21 mouse cellular contexts compared by ENCODE assay signal in the genomic region with DNA sequence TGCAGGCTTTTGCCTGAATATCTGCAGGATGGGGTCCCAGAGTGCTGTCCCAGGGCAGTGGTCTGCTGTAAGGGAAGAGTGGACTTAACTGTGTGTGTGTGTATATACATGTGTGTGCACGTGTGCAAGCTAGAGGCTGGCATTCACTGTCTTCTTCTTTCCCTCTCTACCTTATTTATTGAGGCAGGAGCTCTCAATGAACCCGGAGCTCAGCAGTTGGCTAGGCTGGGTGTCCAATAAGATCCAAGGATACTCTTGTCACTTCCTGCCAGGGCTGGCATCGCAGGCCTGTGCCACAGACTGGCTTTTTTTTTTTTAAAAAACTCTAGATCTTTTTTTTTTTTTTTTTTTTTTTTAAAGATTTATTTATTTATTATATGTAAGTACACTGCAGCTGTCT.
DNase-seq lines count a peak whose midpoint lies in the region; TF ChIP-seq lines count a peak whose summit lies in the region.
"Had no signal": no experiment of that assay in that cellular context is flagged by ENCODE, and none has a peak within 500 bp of the region (broad histone marks: within the 10 kb centered on the region; RNA-seq: fewer than 3 reads in every experiment).

No protein-coding gene starts in this region.

- peak; percentile 44 for DNase-seq in thymus, postnatal 0 days (ENCODE audit: low spot score)
- DNase-seq in thymus, postnatal 10 days (ENCODE audit: low spot score in 2 of 2) = no peak
- peak; percentile 41 for DNase-seq in CD4-positive, CD25-positive, alpha-beta regulatory T cell, adult 2 months (ENCODE audit: low read depth, low spot score)
- DNase-seq in T-cell, adult 2 months (ENCODE audit: low spot score) = no peak
- no peak for DNase-seq in cerebellum, adult 8-10 months
- DNase-seq: adrenal gland, postnatal 10 days; adrenal gland, postnatal 36 days; cerebellum, adult 18-20 months; cerebellum, adult 9-11 months; cerebellum, postnatal 36 days; embryo, embryonic 11 days; gastrocnemius, postnatal 14 days had no signal

- peak overlapping the region; percentile 40 for H3K4me2 ChIP-seq in myocyte (ENCODE audit: low read depth)
- H3K4me2 ChIP-seq: embryonic facial prominence, embryonic 13.5 days; forebrain, embryonic 12.5 days; forebrain, embryonic 15.5 days; heart, embryonic 11.5 days; hindbrain, embryonic 13.5 days had no signal

- no peak overlapping the region for H3K4me3 ChIP-seq in myocyte
- H3K4me3 ChIP-seq: embryonic facial prominence, embryonic 10.5 days; embryonic facial prominence, embryonic 13.5 days; erythroblast, embryonic 14.5 days; forebrain, embryonic 12.5 days; forebrain, embryonic 15.5 days; hindbrain, embryonic 10.5 days; hindbrain, embryonic 13.5 days had no signal

- H3K27me3 ChIP-seq in myocyte (ENCODE audit: control insufficient read depth, insufficient read depth, insufficient read length) = no peaks in the 10 kb centered on the region
- H3K27me3 ChIP-seq: embryonic facial prominence, embryonic 13.5 days; forebrain, embryonic 12.5 days; forebrain, embryonic 15.5 days had no signal

- H3ac ChIP-seq in myocyte (ENCODE audit: control insufficient read depth, insufficient read length) = no peak overlapping the region

- no peaks in the 10 kb centered on the region for H3K79me2 ChIP-seq in myocyte (ENCODE audit: control insufficient read depth, insufficient read depth)

- H3K36me3 ChIP-seq in myocyte (ENCODE audit: control insufficient read depth, insufficient read depth) = no peaks in the 10 kb centered on the region
- H3K36me3 ChIP-seq: embryonic facial prominence, embryonic 10.5 days; embryonic facial prominence, embryonic 13.5 days; forebrain, embryonic 12.5 days; forebrain, embryonic 15.5 days; hindbrain, embryonic 10.5 days; hindbrain, embryonic 13.5 days had no signal

- TF ChIP-seq POLR2A in myocyte (IDR thresholded peaks at IDR 0.05; ENCODE audit: insufficient read length, low read depth) = no peak

TF ChIP-seq in myocyte, 11 proteins besides CTCF, POLR2A, EP300 and RAD21:
- TF ChIP-seq MYOD1 (IDR thresholded peaks at IDR 0.05; ENCODE audit: control insufficient read depth in 1 of 3, insufficient read length in 2 of 3, low read depth in 2 of 3) = no peak
- no peak for TF ChIP-seq MAX (IDR thresholded peaks at IDR 0.05; ENCODE audit: low read depth)
- TF ChIP-seq POLR2AphosphoS2 (IDR thresholded peaks at IDR 0.05; ENCODE audit: insufficient read length, low read depth) = no peak
- no peak for TF ChIP-seq USF1 (IDR thresholded peaks at IDR 0.05; ENCODE audit: low read depth)
- TF ChIP-seq CEBPB (IDR thresholded peaks at IDR 0.05; ENCODE audit: insufficient read depth, poor library complexity, severe bottlenecking) = no peak
- TF ChIP-seq SRF (IDR thresholded peaks at IDR 0.05; ENCODE audit: control insufficient read depth, insufficient read length, low read depth) = no peak
- TF ChIP-seq TCF12 (IDR thresholded peaks at IDR 0.05; ENCODE audit: insufficient read depth, poor library complexity, severe bottlenecking) = no peak
- TF ChIP-seq E2F4 (IDR thresholded peaks at IDR 0.05; ENCODE audit: insufficient read depth) = no peak
- no peak for TF ChIP-seq TCF3 (IDR thresholded peaks at IDR 0.05; ENCODE audit: insufficient read length, low read depth)
- no peak for TF ChIP-seq MYOG (IDR thresholded peaks at IDR 0.05; ENCODE audit: control insufficient read depth in 1 of 3, insufficient read depth in 1 of 3, insufficient read length in 2 of 3, low read depth in 2 of 3)
- no peak for TF ChIP-seq REST (IDR thresholded peaks at IDR 0.05; ENCODE audit: insufficient read depth, insufficient read length)
TF ChIP-seq in myocyte: peak in this region for 0.

Comparison
In these comparisons a context has a peak if more than half of its experiments do, and no peak if none do; other contexts are left out.
1. DNase-seq: peak in thymus, postnatal 0 days (single experiment) and CD4-positive, CD25-positive, alpha-beta regulatory T cell, adult 2 months (single experiment); none in thymus, postnatal 10 days (0 of 2), T-cell, adult 2 months (single experiment) and cerebellum, adult 8-10 months (single experiment).